Mouse (Mus musculus) ES-E14 (cell line): ENCODE data around the gene Cd3g.

ENCODE experiments used
- CHD2 ChIP-seq: IDR thresholded peaks from 2 replicates; pipeline ENCODE4 v1.6.1; 2014; ENCODE audit warnings: mild to moderate bottlenecking, low read depth, low read length, inconsistent platforms
- HCFC1 ChIP-seq: IDR thresholded peaks from 2 replicates; pipeline ENCODE4 v1.6.1; 2012; ENCODE audit warnings: low read length, inconsistent platforms, borderline replicate concordance; ENCODE audit not compliant: insufficient read depth
- ZNF384 ChIP-seq: IDR thresholded peaks from 2 replicates; pipeline ENCODE4 v1.6.1; 2012; ENCODE audit warnings: low read depth, low read length, inconsistent platforms

DNA sequence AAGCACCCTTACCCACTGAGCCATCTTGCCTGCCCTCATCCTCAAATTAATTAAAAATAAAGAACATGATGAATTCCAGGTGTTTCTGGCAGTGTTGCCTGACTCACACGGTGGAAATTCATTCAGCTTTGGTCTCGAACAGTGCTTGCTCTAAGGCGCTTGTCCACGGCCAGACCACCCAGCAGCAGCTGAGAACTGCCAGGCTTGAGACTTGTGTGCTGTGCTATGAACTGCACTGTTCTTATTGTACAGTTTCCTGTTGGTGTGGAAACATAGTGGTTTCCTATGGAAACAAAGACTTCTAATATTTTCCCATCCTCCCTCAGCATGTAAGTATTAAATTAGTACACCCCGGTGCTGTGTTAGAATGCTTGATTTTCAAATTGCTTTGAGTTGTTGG is 6.7 kb upstream of the Cd3g start:
- TF ChIP-seq HCFC1 (no peak), CHD2 (no peak), ZNF384 (no peak)
